Mouse (Mus musculus) brain, embryonic 14.5 days (tissue): ENCODE measurements around the gene Ptcra. TPM values are rescaled to one million over a fixed set of nuclear protein-coding genes. Genes with fewer than 3 reads are reported as not detected.
"Not testable (repeated sequence)": the region's sequence is repeated elsewhere in the genome, so short reads cannot be mapped to it uniquely, and the experiment has no call there.

Source experiments
- DNase-seq: peaks from one replicate; pipeline ENCODE4 v3.0.0-alpha.2; 2011; ENCODE audit warnings: low read depth
- CTCF ChIP-seq: fragments of 200-500 bp; IDR thresholded peaks from 2 replicates; pipeline ENCODE4 v1.5.1; 2012; ENCODE audit warnings: inconsistent platforms, mild to moderate bottlenecking, moderate library complexity, borderline replicate concordance; ENCODE audit not compliant: insufficient read depth, insufficient read length; ENCODE audit errors: extremely low read depth
- POLR2A ChIP-seq: fragments of 200-500 bp; IDR thresholded peaks from 2 replicates; pipeline ENCODE4 v1.6.1; 2012; ENCODE audit warnings: mild to moderate bottlenecking, inconsistent platforms, borderline replicate concordance; ENCODE audit not compliant: poor library complexity, insufficient read depth, insufficient read length, severe bottlenecking; ENCODE audit errors: extremely low read depth
- polyA plus RNA-seq: library from polyadenylated mRNA; depleted of rRNA; stranded (reverse); fragments of >200 nt; gene quantifications from 2 replicates; pipeline ENCODE4 v1.2.3, GENCODE M21; 2012

The Ptcra gene
- polyA plus RNA-seq, 1 experiment = 0.08 TPM

DNA sequence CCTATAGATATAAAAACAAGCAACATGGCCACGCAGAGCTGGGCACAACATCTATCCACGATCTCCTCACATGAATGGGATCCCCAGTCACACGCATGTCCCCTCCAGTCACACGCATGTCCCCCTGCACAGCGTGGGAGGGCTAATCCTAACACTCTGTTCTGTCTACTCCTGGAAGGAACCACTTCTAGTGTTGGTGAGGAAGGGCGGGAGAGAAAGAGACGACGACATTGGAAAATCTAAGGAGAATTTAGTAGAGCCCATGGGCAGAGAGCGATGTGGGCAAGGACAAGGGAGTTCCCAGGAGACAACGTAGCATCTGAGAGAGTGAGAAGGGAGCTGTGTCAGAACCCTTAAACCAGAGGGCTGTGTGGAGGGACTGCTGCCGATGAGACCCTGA, 7.0 kb upstream of the Ptcra start:
- no peak for DNase-seq
- TF ChIP-seq CTCF (no peak), POLR2A (no peak)

DNA sequence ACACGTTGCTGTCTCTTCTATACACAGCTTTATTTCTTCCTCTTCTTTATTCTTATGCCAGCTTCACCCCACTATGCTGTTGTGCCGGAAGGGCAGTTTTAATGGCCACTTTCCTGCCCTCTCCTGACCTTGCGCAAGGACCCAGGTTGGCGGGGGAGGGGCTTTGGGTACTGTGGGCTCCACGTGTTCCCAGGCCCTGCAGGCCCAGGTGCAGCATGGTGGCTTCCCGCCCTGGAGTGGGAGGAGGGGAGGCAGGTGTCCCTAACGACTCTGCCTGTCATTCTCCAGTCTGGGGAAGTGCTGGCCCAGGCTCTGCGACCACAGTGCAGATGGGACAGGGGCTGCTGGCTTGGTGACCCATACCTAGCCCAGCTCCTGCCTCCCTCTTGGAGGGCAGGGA, 4.4 kb upstream of the Ptcra start:
- no peak for DNase-seq
- TF ChIP-seq CTCF (no peak), POLR2A (no peak)

DNA sequence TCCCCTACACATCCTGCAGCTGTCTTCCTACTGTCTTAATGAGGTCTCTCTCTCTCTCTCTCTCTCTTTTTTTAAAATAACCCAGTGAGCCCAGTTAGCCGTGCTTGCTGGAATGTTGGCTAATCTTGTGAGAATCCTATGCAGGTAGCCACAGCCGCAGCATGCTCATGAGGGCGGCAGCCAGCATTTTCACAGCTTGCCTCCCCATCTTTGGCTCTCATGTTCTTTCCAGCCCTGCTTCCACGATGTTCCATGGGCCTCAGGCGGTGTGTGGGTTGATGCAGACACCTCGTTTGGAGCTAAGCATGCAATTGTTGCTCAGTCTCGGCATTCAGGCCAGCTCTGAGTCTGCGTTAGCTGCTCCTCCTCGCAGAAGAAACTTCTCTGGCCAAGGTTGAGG, 1.4 kb upstream of the Ptcra start:
- not testable (repeated sequence) for DNase-seq

DNA sequence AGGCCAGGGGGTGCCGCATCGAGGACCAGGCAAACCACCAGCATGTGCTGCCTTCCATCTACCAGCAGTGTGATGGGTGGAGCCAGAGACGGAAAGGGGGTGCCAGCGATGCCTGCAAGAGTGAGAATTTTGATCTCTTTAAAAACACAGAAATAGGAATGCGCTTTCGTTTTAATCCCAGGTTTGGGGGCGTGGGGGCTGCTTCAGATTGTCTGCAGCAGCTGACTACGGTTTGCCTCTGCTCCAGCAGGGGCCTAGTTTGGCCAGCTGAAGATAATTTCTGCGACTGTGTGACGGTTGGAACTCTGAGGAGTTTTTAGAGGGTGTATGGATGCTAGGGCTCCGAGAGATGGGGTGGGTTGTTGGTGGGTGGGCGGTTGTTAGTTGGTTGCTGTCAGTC, 4.8 kb downstream of the Ptcra start:
- no peak for DNase-seq
- no peak for TF ChIP-seq CTCF
- TF ChIP-seq POLR2A = no peak

DNA sequence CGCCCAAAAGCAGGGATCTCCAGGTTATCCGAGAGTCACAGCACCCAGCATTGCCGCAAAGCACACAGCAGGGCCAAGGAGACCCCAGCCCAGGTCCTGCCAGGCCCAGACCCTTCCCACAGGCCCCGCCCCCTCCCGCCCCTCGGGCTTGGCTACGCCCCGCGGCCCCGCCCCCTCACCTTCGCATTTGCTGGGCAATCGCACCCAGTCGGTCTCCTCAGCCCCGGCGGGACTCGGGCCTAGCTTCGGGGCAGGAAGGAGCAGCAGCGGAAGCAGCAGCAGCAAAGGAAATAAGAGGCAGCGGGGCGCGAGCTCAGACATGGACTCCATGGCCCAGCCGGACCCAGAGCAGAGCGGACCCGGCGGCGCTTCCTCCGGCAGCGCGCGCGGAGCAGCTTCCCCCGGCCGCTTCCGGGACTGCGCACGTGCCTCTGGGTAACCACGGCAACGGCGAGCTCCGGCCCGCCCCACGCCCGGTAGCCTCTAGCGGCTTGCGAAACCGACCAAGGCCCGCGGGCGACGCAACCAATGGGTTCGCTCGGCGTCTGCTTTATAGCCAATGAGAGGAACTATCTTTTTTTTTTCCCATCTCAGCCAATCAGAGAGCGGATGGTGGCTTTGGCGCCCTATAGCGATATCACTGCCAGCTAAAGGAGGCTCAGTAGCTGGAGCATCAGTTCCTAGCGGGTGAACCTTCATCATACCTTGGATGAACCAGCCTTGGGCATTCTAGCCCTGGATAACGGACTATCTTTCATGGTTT, 11.5 kb downstream of the Ptcra start, which contains the start of gene Cnpy3:
Gene Cnpy3 (minus strand): TSS at position 421 of the 763 bp plus-strand sequence.
- TF ChIP-seq POLR2A (peak; percentile 77), CTCF (no peak)
- peak; percentile 100 for DNase-seq

DNA sequence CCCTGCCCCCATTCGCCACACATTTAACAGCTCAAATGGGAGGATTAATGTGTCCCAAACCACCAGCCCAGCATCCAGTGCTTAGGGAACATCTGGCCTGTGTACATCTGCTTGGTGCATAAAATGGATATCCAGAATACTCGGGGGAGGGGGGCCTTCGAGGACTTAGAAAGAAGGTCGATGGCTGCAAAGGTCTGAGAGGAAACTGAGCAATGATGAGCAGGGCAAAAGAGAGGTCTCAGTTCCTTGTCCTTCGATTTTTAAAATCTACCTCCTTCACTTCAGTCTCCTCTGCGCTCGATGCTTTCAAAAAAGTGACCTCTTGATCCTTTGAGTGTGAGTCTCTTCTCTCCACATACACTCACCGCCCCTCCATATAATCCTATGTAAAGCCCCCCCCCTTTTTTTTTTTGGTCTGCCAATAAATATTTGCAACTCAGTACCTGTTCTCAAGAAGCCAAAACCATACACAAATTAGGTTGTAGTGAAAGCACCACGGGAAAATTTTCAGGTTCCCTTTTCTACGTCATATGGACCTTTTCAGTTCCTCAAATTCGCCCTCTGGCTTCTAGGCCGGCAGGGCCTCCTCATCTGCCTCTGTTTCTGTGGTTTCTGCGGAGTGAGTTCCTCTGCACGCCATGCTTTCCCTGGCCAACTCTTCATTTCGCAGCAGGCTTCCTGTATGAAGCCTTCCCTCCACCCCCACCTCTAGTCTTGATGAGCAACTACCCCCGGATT, 12.3 kb downstream of the Ptcra start:
- TF ChIP-seq POLR2A (no peak), CTCF (no peak)
- no peak for DNase-seq

DNA sequence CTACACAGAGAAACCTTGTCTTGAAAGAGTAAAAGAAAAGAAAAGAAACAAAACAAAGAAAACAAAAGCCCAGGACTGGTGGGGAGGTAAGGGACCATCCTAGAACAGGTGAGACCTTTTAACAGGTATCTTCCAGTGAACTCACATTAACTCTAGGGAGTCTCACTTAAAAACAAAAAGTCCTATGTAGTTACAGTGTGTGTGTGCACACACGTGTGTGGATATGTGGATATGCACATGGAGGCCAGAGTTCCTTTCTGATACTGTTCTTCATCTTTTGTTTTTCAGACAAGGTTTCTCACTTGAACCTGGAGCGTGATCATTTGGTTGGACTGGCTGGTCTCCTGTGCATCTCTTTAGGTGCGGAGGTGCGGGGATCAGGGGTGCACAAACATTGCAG, 12.9 kb downstream of the Ptcra start:
- DNase-seq = no peak
- TF ChIP-seq POLR2A = no peak
- no peak for TF ChIP-seq CTCF

DNA sequence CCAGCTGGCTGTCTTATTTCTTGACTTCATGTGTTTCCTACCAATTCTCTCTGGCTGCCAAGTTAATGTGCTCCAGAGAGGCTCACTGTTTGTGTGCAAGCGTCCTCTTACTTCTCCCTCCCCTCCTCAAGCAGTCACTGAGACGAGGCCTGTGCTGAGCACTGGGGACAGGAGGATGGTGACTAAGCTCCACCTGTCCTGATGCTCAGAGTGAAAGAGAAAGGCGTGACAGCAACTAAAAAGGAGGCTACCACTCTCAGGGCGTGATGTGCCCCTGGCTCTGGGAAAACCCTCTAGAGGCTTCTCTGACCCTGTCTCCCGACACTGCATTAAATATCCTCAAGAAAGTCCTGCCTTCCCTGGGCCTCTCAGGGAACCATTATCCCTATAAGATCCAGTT, 14.2 kb downstream of the Ptcra start:
- TF ChIP-seq POLR2A = no peak
- TF ChIP-seq CTCF = no peak
- DNase-seq = no peak

DNA sequence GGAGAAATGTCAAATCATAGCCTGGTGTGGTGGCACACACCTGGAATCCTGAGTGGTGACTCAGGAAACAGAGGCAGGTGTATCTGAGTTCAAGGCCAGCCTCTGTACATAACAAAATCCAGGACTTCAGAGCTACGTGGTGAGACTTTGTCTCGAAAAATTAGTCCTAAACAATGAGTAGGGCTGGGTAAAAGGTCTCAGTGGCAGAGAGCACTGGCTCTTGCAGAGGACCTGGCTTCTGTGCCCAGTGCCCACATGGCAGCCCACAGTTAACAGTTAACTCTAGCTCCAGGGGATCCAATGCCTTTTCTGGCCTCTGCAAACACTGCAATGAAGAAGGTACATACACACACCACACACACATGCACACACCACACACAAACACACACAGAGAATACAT, 15.7 kb downstream of the Ptcra start:
- no peak for DNase-seq
- no peak for TF ChIP-seq CTCF
- no peak for TF ChIP-seq POLR2A

DNA sequence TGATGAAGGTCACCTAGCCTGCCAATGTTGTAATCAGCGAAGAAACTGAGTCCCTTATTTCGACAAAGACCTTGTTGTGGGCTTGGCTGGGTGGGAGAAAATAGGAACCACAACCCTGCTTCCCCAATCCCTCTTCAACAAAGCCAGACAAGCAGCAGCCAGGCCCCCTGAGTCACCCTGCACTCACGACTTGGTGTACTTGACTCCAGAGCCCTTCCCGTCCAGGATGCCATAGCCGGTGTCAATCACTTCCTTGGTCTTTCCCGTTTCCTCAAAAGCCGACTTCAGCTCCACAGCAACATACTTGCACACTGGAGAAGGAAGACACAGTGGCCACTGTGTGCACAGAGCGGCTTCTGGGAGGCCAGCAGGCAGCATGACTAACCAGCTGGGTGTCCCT, 16.3 kb downstream of the Ptcra start:
- DNase-seq = no peak
- TF ChIP-seq CTCF (no peak), POLR2A (no peak)

DNA sequence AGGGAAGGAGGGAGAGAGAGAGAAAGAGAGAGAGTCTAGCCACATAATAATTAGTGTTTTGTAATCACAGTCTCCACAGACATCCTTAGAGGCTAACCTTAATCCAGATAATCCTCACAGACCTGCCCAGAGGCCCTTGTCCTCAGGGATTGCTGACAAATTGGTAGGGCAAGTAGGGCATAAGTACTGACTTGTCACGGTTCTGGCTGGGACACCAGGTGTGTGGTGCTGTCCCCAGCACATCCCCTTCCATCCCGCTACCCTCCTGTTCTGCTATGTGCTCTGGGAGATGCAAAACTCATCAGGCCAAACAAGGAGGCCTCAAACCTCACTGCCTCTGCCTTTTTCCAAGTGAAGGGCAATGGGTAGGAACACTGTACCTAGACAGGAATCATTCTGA, 18.0 kb downstream of the Ptcra start:
- DNase-seq = no peak
- no peak for TF ChIP-seq CTCF
- no peak for TF ChIP-seq POLR2A

DNA sequence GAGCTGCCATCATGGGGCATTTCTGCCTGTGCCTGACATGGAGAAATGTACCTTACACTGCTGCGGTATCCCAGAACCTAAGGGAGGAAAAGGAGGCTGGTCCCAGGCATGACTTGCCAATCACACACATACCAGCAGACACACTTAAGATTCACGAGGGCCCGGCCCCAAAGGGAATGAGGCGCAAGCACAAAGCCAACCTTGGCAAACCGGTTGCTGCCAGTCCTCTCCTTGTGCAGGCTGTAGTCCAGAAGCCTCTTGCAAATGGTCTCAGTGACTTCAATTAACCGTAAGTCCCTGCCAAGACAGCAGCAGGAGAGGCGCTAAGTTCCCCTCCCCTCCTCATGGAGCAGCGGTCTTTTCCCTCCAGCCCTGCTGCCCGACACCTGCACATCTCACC, 20.5 kb downstream of the Ptcra start:
- no peak for DNase-seq
- TF ChIP-seq CTCF (no peak), POLR2A (no peak)

DNA sequence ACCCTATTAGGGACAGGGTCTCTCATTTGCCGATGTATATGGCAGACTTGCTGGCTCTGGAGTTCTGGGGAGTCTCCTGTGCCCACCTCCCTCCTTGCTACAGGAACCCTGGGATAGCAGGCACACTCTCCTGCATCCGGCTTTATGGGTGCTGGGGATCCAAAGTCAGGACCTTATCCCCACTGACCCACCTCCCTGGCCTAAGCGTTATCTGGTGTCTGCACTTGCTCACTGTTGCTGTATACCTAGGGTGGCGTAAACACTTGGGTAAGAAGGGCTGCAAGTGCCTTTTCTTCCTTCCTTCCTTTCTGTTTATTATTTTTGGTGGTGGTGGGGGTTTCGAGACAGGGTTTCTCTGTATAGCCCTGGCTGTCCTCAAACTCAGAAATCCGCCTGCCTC, 22.2 kb downstream of the Ptcra start:
- DNase-seq = no peak
- TF ChIP-seq CTCF (no peak), POLR2A (no peak)

DNA sequence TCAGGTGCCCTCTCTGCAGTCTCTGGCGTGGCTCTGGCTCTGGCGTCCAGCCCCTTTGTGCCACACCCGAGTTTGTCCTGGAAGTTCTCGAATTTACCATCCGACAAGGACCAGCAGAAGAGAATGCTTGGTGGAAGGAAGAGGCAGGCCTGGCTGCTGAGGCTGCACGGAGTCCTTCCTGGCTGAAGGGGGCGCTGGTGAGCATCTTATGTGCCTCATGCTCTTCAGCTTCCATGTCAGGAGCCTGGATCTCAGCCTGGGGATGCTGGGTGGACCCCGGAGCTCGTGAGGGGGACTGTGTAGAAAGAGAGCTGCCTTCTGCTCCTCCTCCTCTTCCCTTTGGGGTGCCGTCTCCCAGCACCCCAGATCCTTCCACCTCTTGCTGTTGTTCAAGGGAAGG, 27.4 kb downstream of the Ptcra start:
- TF ChIP-seq POLR2A (no peak), CTCF (peak; percentile 49)
- peak; percentile 11 for DNase-seq
